ENCODE assay signal across 8 mouse cellular contexts in the genomic region with DNA sequence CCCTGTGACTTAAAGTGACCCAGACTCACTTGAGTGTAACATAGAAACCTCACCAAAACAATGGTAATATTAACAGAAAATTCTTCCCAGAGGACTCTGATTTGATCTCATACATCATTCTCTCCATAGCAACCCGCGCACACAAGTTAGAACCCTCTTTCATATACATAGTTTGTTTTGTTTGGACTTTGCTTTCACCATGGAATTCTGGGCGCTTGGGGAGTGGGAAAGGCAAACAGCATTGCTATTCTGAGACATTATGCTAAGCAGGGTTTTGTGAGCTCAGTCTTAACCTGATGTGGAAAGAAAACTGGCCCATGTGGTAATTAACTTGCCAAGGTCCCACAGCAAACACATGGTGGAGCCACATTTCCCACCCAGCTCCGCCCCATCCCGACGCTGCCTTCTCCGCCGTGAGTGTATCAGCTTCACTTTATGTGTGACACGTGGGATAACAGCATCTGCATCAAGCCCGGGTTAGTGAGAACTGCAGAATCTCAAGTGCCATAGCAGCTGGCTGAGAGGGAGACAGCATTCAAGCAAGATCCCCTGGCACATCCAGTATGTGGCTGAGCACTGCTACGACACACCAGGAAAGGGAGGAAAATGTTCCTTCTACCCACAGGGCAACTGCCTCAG. TPM values are rescaled to one million over a fixed set of nuclear protein-coding genes. Genes with fewer than 3 reads are reported as not detected.
DNase-seq lines count a peak whose midpoint lies in the region; ATAC-seq lines count a peak whose summit lies in the region.

No protein-coding gene starts in this region.

- peaks cover 18% of the 10 kb centered on the region for H3K4me1 ChIP-seq in embryonic facial prominence, embryonic 14.5 days (ENCODE audit: control insufficient read depth, insufficient read depth, low read length)
- H3K4me1 ChIP-seq in intestine, embryonic 15.5 days (replicated peaks) = peaks cover 9% of the 10 kb centered on the region
- H3K4me1 ChIP-seq in midbrain, embryonic 16.5 days (ENCODE audit: control insufficient read depth, insufficient read depth, low read length) = peaks cover 7% of the 10 kb centered on the region

- H3K9me3 ChIP-seq in embryonic facial prominence, embryonic 14.5 days (ENCODE audit: control insufficient read depth, low read length) = no peaks in the 10 kb centered on the region
- no peaks in the 10 kb centered on the region for H3K9me3 ChIP-seq in intestine, embryonic 15.5 days
- no peaks in the 10 kb centered on the region for H3K9me3 ChIP-seq in midbrain, embryonic 16.5 days (replicated peaks; ENCODE audit: control insufficient read depth, low read length, poor library complexity, severe bottlenecking)

- H3K4me3 ChIP-seq in embryonic facial prominence, embryonic 14.5 days (ENCODE audit: low read depth, low read length) = no peak overlapping the region
- H3K4me3 ChIP-seq in intestine, embryonic 15.5 days (replicated peaks) = no peak overlapping the region
- H3K4me3 ChIP-seq in midbrain, embryonic 16.5 days (ENCODE audit: low read depth, low read length) = no peak overlapping the region

- H3K36me3 ChIP-seq in embryonic facial prominence, embryonic 14.5 days (ENCODE audit: control insufficient read depth, insufficient read depth, low read length) = no peaks in the 10 kb centered on the region
- H3K36me3 ChIP-seq in intestine, embryonic 15.5 days = no peaks in the 10 kb centered on the region
- H3K36me3 ChIP-seq in midbrain, embryonic 16.5 days (ENCODE audit: control insufficient read depth, insufficient read depth, low read length) = no peaks in the 10 kb centered on the region

- no peak for DNase-seq in frontal cortex, postnatal 25 days (ENCODE audit: low spot score in 2 of 2)
- peak; percentile 73 for DNase-seq in embryonic facial prominence, embryonic 14.5 days (ENCODE audit: low spot score)
- DNase-seq in thymus, postnatal 14 days = no peak
- DNase-seq in layer of hippocampus, adult 9-10 months (ENCODE audit: low spot score) = no peak
- DNase-seq in gastrocnemius, adult 8-10 months (ENCODE audit: low spot score in 2 of 2) = no peak

- H3K9ac ChIP-seq in embryonic facial prominence, embryonic 14.5 days (ENCODE audit: low read depth, low read length) = peak overlapping the region; percentile 46; the same call in 1 of the 2 replicates
- H3K9ac ChIP-seq in intestine, embryonic 15.5 days = no peak overlapping the region
- H3K9ac ChIP-seq in midbrain, embryonic 16.5 days (ENCODE audit: low read depth, low read length) = no peak overlapping the region

- peak overlapping the region; percentile 40 for H3K4me2 ChIP-seq in embryonic facial prominence, embryonic 14.5 days (ENCODE audit: low read depth, low read length)
- peak overlapping the region; percentile 35 for H3K4me2 ChIP-seq in intestine, embryonic 15.5 days (replicated peaks)
- H3K4me2 ChIP-seq in midbrain, embryonic 16.5 days (ENCODE audit: low read length) = peak overlapping the region; percentile 25

- H3K27ac ChIP-seq in embryonic facial prominence, embryonic 14.5 days (replicated peaks; ENCODE audit: low read depth, low read length) = peak overlapping the region; percentile 52; the same call in 1 of the 2 replicates
- peak overlapping the region; percentile 4; the same call in 1 of the 2 replicates for H3K27ac ChIP-seq in intestine, embryonic 15.5 days
- no peak overlapping the region for H3K27ac ChIP-seq in midbrain, embryonic 16.5 days (ENCODE audit: low read length)

- 23% methylated on average over 11 of the region's 11 CpGs for WGBS in embryonic facial prominence, embryonic 14.5 days
- 18% methylated on average over 11 of the region's 11 CpGs for WGBS in intestine, embryonic 15.5 days
- 30% methylated on average over 11 of the region's 11 CpGs for WGBS in midbrain, embryonic 16.5 days

- peak; percentile 75 for ATAC-seq in frontal cortex, adult (ENCODE audit: low TSS enrichment)
- ATAC-seq in embryonic facial prominence, embryonic 14.5 days (ENCODE audit: low read depth) = peak; percentile 42
- ATAC-seq in intestine, embryonic 15.5 days = peak; percentile 34; the same call in 1 of the 2 replicates
- ATAC-seq in midbrain, embryonic 16.5 days = peak; percentile 60

- no peaks in the 10 kb centered on the region; the same call in 1 of the 2 replicates for H3K27me3 ChIP-seq in embryonic facial prominence, embryonic 14.5 days (replicated peaks; ENCODE audit: control insufficient read depth, insufficient read depth, low read length)
- H3K27me3 ChIP-seq in intestine, embryonic 15.5 days (replicated peaks) = no peaks in the 10 kb centered on the region
- H3K27me3 ChIP-seq in midbrain, embryonic 16.5 days (ENCODE audit: control insufficient read depth, insufficient read depth, low read depth, low read length) = no peaks in the 10 kb centered on the region

RNA-seq across cellular contexts. Expression of gene Stxbp6, which starts 7.3 kb away (rescaled TPM):
- polyA plus RNA-seq in embryonic facial prominence, embryonic 14.5 days (2014; fragmentation: Nextera tagmentation; extraction: Ambion mirVana) = 7.5 and 8.3 TPM in 2 replicates
- 12.1 and 18.8 TPM in 2 replicates for polyA plus RNA-seq in intestine, embryonic 15.5 days (2015; fragmentation: Nextera tagmentation; extraction: Ambion mirVana)
- polyA plus RNA-seq in midbrain, embryonic 16.5 days (2015; fragmentation: Nextera tagmentation; extraction: Ambion mirVana) = 21.9 and 26.9 TPM in 2 replicates
- 1 to 10 TPM; 2.4 to 6.1 (median 2.9) TPM for total RNA-seq in gastrocnemius, adult 8-10 months (2022)
